Comparison of ENCODE assay signal across 8 mouse cellular contexts in genomic region chr8:53638495-53639171, GRCm38 (mm10). TPM values are rescaled to one million over a fixed set of nuclear protein-coding genes. Genes with fewer than 3 reads are reported as not detected.
DNase-seq lines count a peak whose midpoint lies in the region; ATAC-seq and TF ChIP-seq lines count a peak whose summit lies in the region.

Gene Neil3 (minus strand): TSS chr8:53639065.

- ATAC-seq in Patski: peak; percentile 91
- ATAC-seq in frontal cortex, adult (ENCODE audit: low TSS enrichment): peak; percentile 74
- ATAC-seq in hindbrain, embryonic 12.5 days (ENCODE audit: low FRiP score): peak; percentile 97
- peak; percentile 96 for ATAC-seq in megakaryocyte-erythroid progenitor cell, adult 5-6 weeks (replicated peaks; ENCODE audit: low FRiP score, low TSS enrichment, poor library complexity, severe bottlenecking)

- peak within 1 kb of the TSS; percentile 66 for H3K4me2 ChIP-seq in hindbrain, embryonic 12.5 days (replicated peaks)

- under 1% methylated on average over 26 of the region's 26 CpGs for WGBS in hindbrain, embryonic 12.5 days

- CTCF ChIA-PET in Patski (lab: Charles Lee): no interaction called here

- peaks cover 6% of the 10 kb centered on the region for H3K27me3 ChIP-seq in Patski
- H3K27me3 ChIP-seq in hindbrain, embryonic 12.5 days: no peaks in the 10 kb centered on the region

- POLR2A ChIA-PET in Patski (lab: Charles Lee): no interaction called here

- no peaks in the 10 kb centered on the region for H3K36me3 ChIP-seq in hindbrain, embryonic 12.5 days

- intact Hi-C loops in left cerebral cortex, postnatal 14 days (cut with DNase I): no loop called here

- peak within 1 kb of the TSS; percentile 48 for H3K9ac ChIP-seq in hindbrain, embryonic 12.5 days

- no peak for DNase-seq in Patski (ENCODE audit: low read depth, low spot score)
- DNase-seq in cerebellum, adult 8-10 months: peak; percentile 3
- peak; percentile 15 to 31 for DNase-seq in left cerebral cortex, postnatal 14 days (ENCODE audit: low spot score in 2 of 2)
- DNase-seq in right cerebral cortex, postnatal 25 days: peak; percentile 15
- peak; percentile 91 for DNase-seq in yolk sac, embryonic 10.5 days (ENCODE audit: low spot score)

- TF ChIP-seq CTCF in Patski (IDR thresholded peaks at IDR 0.05): no peak

- H3K27ac ChIP-seq in hindbrain, embryonic 12.5 days: no peak within 1 kb of the TSS

- in situ Hi-C loops in Patski (cut with MboI; ENCODE audit: low pct_unique_long_range_greater_than_20kb): no loop called here

- no peaks in the 10 kb centered on the region for H3K9me3 ChIP-seq in hindbrain, embryonic 12.5 days (replicated peaks)

- peak within 1 kb of the TSS; percentile 42 for H3K4me3 ChIP-seq in hindbrain, embryonic 12.5 days

- peaks cover 9% of the 10 kb centered on the region; the same call in 1 of the 2 replicates for H3K4me1 ChIP-seq in hindbrain, embryonic 12.5 days

RNA-seq across cellular contexts. Expression of gene Neil3, which starts in this region (rescaled TPM):
- 4.1 TPM for polyA plus RNA-seq in Patski (2021)
- polyA plus RNA-seq in hindbrain, embryonic 12.5 days (2016; fragmentation: Nextera tagmentation; extraction: Ambion mirVana): 18.4 and 20.3 TPM in 2 replicates
- under 1 TPM; 0.24 to 0.85 TPM for total RNA-seq in left cerebral cortex, postnatal 14 days (2021)
- 32.8 and 44.6 TPM in 2 replicates for total RNA-seq in megakaryocyte-erythroid progenitor cell, adult 5-6 weeks (2014; fragmentation: Nextera tagmentation)
- 19.4 and 20.2 TPM in 2 replicates for total RNA-seq in megakaryocyte-erythroid progenitor cell, adult 5-6 weeks (2017)

Comparison
In these comparisons a context has a peak if more than half of its experiments do, and no peak if none do; other contexts are left out.
1. RNA of gene Neil3 (total RNA-seq): 19.4 to 44.6 TPM in megakaryocyte-erythroid progenitor cell, adult 5-6 weeks; 0.24 to 0.85 TPM in left cerebral cortex, postnatal 14 days; every median in the first group is over 10 times any median in the second.
2. Peak in DNase-seq in left cerebral cortex, postnatal 14 days; RNA of the gene not detected or under 1 TPM.
3. Peak in every context shown above with its lines, with median percentiles within 50 percentile points of each other: ATAC-seq.